Mouse (Mus musculus) MEL (cell line): ENCODE measurements at regions not wholly inside any gene's neighbourhood (a gene's known extent, or its start where the extent isn't known, plus 50 kb on each side); places are given as distances from the start of the nearest gene placed in this dataset.

Experiments
- BHLHE40 ChIP-seq: IDR thresholded peaks from 2 replicates; pipeline ENCODE4 v1.6.1; 2012; ENCODE audit warnings: low read depth, mild to moderate bottlenecking, inconsistent platforms, low read length, improper control_type of control experiment, borderline replicate concordance
- CTCF ChIP-seq, 3 experiments: IDR thresholded peaks in 2 of 3; conservative IDR thresholded peaks in 1 of 3; 2 replicates each; pipeline ENCODE4 v1.5.1; 2011 to 2012; ENCODE audit warnings: low read length in 3 of 3, low read depth in 2 of 3, mild to moderate bottlenecking in 2 of 3, improper control_type of control experiment in 1 of 3, inconsistent platforms in 1 of 3, mixed read lengths in 1 of 3, moderate library complexity in 1 of 3; ENCODE audit not compliant: control insufficient read depth in 1 of 3, insufficient read depth in 1 of 3, poor library complexity in 1 of 3, severe bottlenecking in 1 of 3
- ELF1 ChIP-seq: IDR thresholded peaks from 2 replicates; pipeline ENCODE4 v1.6.1; 2014; ENCODE audit warnings: low read depth, mild to moderate bottlenecking, inconsistent platforms, low read length, improper control_type of control experiment, moderate library complexity
- EP300 ChIP-seq, 2 experiments: IDR thresholded peaks; 2 replicates each; pipeline ENCODE4 v1.6.1; 2011; ENCODE audit warnings: improper control_type of control experiment in 2 of 2, low read length in 2 of 2, low read depth in 1 of 2, mild to moderate bottlenecking in 1 of 2
- GATA1 ChIP-seq: IDR thresholded peaks from 2 replicates; pipeline ENCODE4 v1.6.1; 2011; ENCODE audit warnings: low read depth, low read length, improper control_type of control experiment
- JUND ChIP-seq: IDR thresholded peaks from 2 replicates; pipeline ENCODE4 v1.6.1; 2011; ENCODE audit warnings: low read depth, mild to moderate bottlenecking, improper control_type of control experiment, low read length
- MXI1 ChIP-seq: IDR thresholded peaks from 2 replicates; pipeline ENCODE4 v1.6.1; 2011; ENCODE audit warnings: mild to moderate bottlenecking, low read depth, low read length, improper control_type of control experiment
- MYC ChIP-seq: IDR thresholded peaks from 2 replicates; pipeline ENCODE4 v1.6.1; 2011; ENCODE audit warnings: low read depth, mild to moderate bottlenecking, low read length, improper control_type of control experiment, moderate library complexity
- POLR2A ChIP-seq, 2 experiments: IDR thresholded peaks; 2 replicates each; pipeline ENCODE4 v1.6.1; 2011 to 2012; ENCODE audit warnings: low read length in 2 of 2, mild to moderate bottlenecking in 2 of 2, control low read depth in 1 of 2, improper control_type of control experiment in 1 of 2, low read depth in 1 of 2, moderate library complexity in 1 of 2; ENCODE audit not compliant: control insufficient read depth in 1 of 2, insufficient read depth in 1 of 2, poor library complexity in 1 of 2
- RAD21 ChIP-seq: IDR thresholded peaks from 2 replicates; pipeline ENCODE4 v1.6.1; 2011; ENCODE audit warnings: mild to moderate bottlenecking, low read depth, low read length, improper control_type of control experiment
- TAL1 ChIP-seq: IDR thresholded peaks from 2 replicates; pipeline ENCODE4 v1.6.1; 2012; ENCODE audit warnings: mild to moderate bottlenecking, inconsistent platforms, low read length, moderate library complexity, mixed read lengths
- UBTF ChIP-seq: IDR thresholded peaks from 2 replicates; pipeline ENCODE4 v1.6.1; 2012; ENCODE audit warnings: low read depth, mild to moderate bottlenecking, inconsistent platforms, low read length, improper control_type of control experiment, moderate library complexity, borderline replicate concordance; ENCODE audit not compliant: insufficient read depth

GRCm38 (mm10) chrX:11663187-11663829 is 335.7 kb downstream of the H2al1j start:
- TF ChIP-seq GATA1 (no peak), MXI1 (no peak), ELF1 (no peak), CTCF (IDR thresholded peaks at IDR 0.05 in 2 of 3, conservative IDR thresholded peaks at IDR 0.05 in 1 of 3; ENCODE audit: control insufficient read depth in 1 of 3, insufficient read depth in 1 of 3, low read depth in 2 of 3, low read length in 3 of 3, poor library complexity in 1 of 3, severe bottlenecking in 1 of 3) (no peak), UBTF (no peak), MYC (no peak), POLR2A (IDR thresholded peaks at IDR 0.05; ENCODE audit: control insufficient read depth in 1 of 2, insufficient read depth in 1 of 2, low read depth in 1 of 2, low read length in 2 of 2, poor library complexity in 1 of 2) (no peak), JUND (no peak), BHLHE40 (no peak), RAD21 (no peak), EP300 (IDR thresholded peaks at IDR 0.05; ENCODE audit: low read depth in 1 of 2, low read length in 2 of 2) (no peak), TAL1 (no peak)
